Mouse (Mus musculus): ENCODE data around the gene Gm5965.

DNA sequence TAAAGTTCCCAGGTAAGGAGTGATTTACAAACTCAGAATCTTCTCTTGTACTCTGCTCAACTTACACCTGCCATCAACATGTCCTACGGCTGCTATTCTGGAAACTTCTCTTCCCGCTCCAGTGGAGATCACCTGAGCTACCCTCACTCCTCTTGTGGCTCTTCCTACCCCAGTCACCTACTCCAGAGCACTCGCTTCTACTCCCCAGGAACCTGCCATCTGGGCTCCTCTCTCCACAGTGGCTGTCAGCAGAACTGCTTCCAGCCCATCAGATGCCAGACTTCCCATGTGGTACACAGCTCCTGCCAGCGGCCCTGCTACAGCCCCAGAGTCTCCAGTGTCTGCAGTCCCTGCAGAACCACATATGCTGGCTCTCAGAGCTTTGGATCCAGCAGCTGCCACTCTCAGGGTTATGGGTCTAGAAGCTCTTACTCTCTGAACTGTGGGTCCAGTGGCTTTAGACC is 48.9 kb upstream of the Gm5965 start, which contains the start of gene Krtap13-1:
- TF ChIP-seq POLR2A (IDR thresholded peaks at IDR 0.05; ENCODE audit: extremely low read depth, insufficient read depth, low read length) (no peak), CTCF (IDR thresholded peaks at IDR 0.05; ENCODE audit: low read depth, low read length) (no peak)

Measured in liver, adult 2 months (tissue).